Mouse (Mus musculus): ENCODE results near the gene Sptssb. TPM values are rescaled to one million over a fixed set of nuclear protein-coding genes. Genes with fewer than 3 reads are reported as not detected.

The Sptssb gene
- polyA plus RNA-seq, 1 experiment from 2014 or later = 0.17 TPM

GRCm38 (mm10) chr3:69792823-69793417, 66.8 kb downstream of the Sptssb start:
- no peaks in the 10 kb centered on the region for H3K9me3 ChIP-seq
- H3K4me2 ChIP-seq = no peak overlapping the region
- H3K9ac ChIP-seq = no peak overlapping the region
- H3K4me1 ChIP-seq = no peaks in the 10 kb centered on the region
- no peak for ATAC-seq (ENCODE audit: low FRiP score)
- WGBS = 75% methylated on average over 3 of the region's 3 CpGs
- H3K27ac ChIP-seq = no peak overlapping the region
- H3K4me3 ChIP-seq (replicated peaks) = no peak overlapping the region
- H3K27me3 ChIP-seq = no peaks in the 10 kb centered on the region
- no peaks in the 10 kb centered on the region for H3K36me3 ChIP-seq (replicated peaks)

DNA sequence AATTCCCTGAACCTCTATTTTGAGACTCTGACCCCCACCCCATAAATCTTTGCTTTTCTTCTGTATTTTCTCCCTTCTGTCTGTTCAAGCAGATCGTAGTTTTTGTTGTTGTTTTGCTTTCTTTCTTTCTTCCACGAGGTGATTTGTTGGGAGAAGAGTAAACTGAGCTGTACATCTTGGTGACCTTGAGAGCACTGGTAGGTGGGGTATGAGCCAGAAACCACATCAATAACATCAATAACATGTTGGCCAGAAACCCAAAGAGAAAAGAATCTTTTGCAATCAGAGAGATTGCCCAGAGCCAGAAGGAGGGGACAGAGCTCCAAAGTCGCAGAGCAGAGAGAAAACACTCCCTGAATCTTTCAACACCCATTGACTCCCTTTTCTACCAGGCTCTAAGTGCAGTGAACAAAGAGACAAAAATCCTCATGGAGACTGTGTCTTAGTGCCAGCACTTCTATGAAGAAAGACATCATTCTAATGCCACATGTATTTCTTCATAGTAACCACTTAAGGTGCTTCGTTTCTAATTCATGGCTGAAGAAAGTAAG, 80.4 kb downstream of the Sptssb start:
- H3K27me3 ChIP-seq = no peaks in the 10 kb centered on the region
- H3K36me3 ChIP-seq (replicated peaks) = no peaks in the 10 kb centered on the region
- H3K27ac ChIP-seq = no peak overlapping the region
- no peak overlapping the region for H3K4me2 ChIP-seq
- H3K9ac ChIP-seq = no peak overlapping the region
- H3K4me3 ChIP-seq (replicated peaks) = no peak overlapping the region
- 90% methylated on average over 4 of the region's 4 CpGs for WGBS
- ATAC-seq (ENCODE audit: low FRiP score) = no peak
- H3K9me3 ChIP-seq = no peaks in the 10 kb centered on the region
- no peaks in the 10 kb centered on the region for H3K4me1 ChIP-seq

GRCm38 (mm10) chr3:69773356-69773755, 86.4 kb downstream of the Sptssb start:
- WGBS = 89% methylated on average over 4 of the region's 4 CpGs
- no peaks in the 10 kb centered on the region for H3K36me3 ChIP-seq (replicated peaks)
- no peaks in the 10 kb centered on the region for H3K9me3 ChIP-seq
- H3K4me2 ChIP-seq = no peak overlapping the region
- ATAC-seq (ENCODE audit: low FRiP score) = no peak
- no peak overlapping the region for H3K4me3 ChIP-seq (replicated peaks)
- H3K9ac ChIP-seq = no peak overlapping the region
- H3K4me1 ChIP-seq = no peaks in the 10 kb centered on the region
- no peak overlapping the region for H3K27ac ChIP-seq
- no peaks in the 10 kb centered on the region for H3K27me3 ChIP-seq

Other genes with a start within 250 kb of the Sptssb start
- 109 and 114 TPM in 2 replicates for gene Nmd3, start 138.0 kb downstream of the Sptssb start, polyA plus RNA-seq (2016; fragmentation: Nextera tagmentation; extraction: Ambion mirVana)
- not detected in 2 replicates for gene Otol1, start 147.7 kb upstream of the Sptssb start, polyA plus RNA-seq (2016; fragmentation: Nextera tagmentation; extraction: Ambion mirVana)